Mouse (Mus musculus) lung, adult 2 months (tissue): ENCODE data around the gene Tns2.

ENCODE experiments used
- CTCF ChIP-seq: fragments of 200-500 bp; IDR thresholded peaks from 2 replicates; pipeline ENCODE4 v1.5.1; 2011; ENCODE audit warnings: mild to moderate bottlenecking, low read length, control low read depth; ENCODE audit not compliant: insufficient read depth
- POLR2A ChIP-seq: fragments of 200-500 bp; IDR thresholded peaks from 2 replicates; pipeline ENCODE4 v1.6.1; 2011; ENCODE audit warnings: low read depth, mild to moderate bottlenecking, control low read depth, low read length, borderline replicate concordance; ENCODE audit errors: extremely low read depth

GRCm38 (mm10) chr15:102144274-102144711 is 44.1 kb downstream of the Tns2 start, which contains the start of gene Igfbp6:
- peak; percentile 86; the same call in 1 of the 2 replicates for TF ChIP-seq POLR2A
- no peak for TF ChIP-seq CTCF
